Mouse (Mus musculus): ENCODE results near the gene Dlg2. TPM values are rescaled to one million over a fixed set of nuclear protein-coding genes. Genes with fewer than 3 reads are reported as not detected.

Gene Dlg2
- polyA plus RNA-seq, 3 experiments from 2014 or later: 0.83 to 3.5 (median 1.1) TPM

DNA sequence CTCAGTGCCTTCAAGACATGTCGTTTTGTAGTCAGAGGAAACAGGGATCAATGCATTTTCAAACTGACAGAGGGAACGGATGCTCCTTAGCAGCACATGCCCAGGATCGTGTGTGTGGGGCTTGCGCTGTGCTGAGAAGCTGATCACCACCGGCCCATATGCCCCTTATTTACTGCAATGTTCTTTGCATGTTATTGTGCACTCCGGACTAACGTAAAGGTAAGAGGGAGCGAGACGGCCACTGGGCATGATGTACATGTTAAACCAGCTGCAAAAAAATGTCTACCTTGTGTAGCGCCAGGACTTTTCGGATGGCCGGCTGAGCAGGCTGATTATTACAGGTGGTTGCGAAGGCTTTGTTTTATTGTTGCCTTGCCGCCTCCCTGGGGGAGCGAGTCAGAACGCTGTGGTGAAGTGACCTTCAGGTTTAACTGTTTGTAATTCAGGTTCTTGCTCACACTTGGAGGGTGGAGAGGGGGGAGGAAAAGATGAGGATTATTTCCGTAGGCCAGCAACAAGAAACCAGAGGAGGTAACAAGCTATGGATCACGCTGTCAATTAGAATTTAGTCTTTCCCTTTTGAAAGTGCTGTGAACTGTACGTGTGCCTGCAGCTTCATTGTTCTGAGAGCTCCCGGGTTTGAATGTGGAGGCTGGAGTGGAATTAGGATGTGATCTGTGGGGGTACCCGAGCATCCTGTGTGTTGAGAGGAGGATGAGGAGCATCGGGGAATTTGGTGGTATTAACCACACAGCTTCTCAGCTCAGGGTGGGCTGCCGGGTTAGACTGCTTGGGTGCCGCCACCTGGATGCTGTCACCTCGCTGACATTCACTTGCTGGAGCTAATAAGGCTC is 614.6 kb downstream of the Dlg2 start:
- no peak for ATAC-seq

DNA sequence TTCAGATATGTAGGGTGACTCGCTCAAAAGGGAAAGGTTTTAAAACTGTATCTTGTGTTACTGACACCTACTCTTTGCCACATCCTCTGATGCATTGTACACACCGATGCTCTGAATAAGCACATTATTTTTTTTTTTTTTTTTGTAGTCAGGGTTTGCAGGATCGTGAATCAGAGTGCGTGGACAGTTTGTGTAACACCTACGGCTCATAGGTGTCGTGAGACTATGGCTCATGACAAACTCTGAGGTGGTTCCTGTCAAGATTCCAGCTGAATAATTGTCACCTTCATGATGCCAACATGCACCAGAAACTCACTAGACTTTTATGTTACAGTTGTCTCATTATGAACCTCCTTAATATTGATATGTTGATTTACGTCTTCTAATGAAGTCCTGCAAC is 620.0 kb downstream of the Dlg2 start:
- ATAC-seq: no peak

- ATAC-seq: no peak
These were observed 622.0 kb downstream of the Dlg2 start for GRCm38 (mm10) chr7:91098521-91098920.

DNA sequence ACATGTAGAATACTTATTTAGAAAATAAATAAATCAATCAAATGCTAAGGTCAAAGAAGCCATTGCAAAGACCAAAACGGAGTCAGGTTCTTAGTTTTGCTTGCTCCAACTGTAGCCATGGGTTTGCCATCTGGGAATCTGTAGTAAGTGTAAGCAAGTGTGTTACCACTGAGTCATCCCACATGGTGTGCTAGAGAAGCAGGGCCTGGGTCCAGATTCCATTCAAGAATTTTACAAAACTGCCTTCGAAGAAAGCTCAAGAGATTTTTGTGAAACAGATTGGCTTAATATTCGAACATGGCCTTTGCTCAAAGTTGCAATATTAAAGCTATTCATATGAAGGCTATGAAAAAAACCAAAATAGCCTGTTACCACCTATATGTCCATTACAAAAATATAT is 633.1 kb downstream of the Dlg2 start:
- ATAC-seq: no peak

- no peak for ATAC-seq
These were observed 655.7 kb downstream of the Dlg2 start for GRCm38 (mm10) chr7:91132128-91132527.

DNA sequence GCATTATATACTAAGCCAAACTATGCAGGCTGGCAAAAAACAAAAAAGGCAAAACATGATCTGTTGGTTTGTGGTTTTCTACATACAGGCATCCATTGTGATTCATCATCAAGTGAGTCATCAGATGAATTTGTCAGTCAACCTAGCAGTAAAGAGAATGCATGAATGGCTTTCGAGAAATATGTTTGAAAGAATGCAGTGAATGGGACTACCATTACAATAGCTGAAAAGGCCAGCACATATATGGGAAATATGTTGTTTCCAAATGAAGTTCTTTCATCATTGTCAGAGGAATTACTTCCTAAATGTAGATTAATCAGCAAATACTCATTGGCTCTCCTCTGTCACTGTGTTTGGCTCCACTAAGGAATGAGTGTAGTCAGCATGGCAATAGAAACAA is 677.6 kb downstream of the Dlg2 start:
- ATAC-seq: no peak

DNA sequence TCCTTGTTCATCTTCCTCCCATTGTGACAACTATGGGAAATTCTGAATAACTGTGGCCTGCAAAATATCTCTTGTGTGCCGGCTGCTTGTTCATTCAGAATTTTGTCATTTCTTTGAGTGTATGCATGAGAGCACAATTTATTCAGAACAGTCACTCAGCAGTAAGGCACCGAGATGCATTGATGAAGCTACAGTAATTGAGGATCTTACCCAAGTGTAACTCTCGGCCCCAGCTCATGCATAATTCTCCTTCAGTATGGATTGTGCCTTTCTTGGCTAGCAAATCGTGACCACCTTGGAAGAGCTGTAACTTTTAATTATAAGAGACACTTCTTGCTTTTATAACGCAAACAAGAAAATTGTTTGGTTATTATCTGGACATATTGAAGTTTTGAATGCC is 682.7 kb downstream of the Dlg2 start:
- no peak for ATAC-seq

GRCm38 (mm10) chr7:91161643-91162175 is 685.2 kb downstream of the Dlg2 start:
- ATAC-seq: no peak

DNA sequence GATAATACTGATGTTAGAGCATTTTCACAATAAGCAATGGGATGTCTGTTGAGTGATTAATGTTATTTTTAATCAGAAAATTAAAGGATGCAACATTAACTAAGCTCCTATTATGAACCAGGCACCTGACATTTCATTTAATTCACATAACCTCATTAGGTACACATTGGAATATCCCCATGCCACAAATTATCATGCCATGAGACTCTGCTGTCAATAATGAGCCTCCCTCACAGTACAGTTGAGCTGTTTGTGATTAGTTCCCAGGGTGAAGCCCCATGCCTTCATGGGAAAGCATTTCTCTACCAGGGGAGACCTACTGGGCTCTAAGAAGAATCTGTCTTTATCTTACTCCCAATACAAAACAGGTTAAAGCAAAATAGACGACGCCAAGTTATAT is 697.1 kb downstream of the Dlg2 start:
- no peak for ATAC-seq

DNA sequence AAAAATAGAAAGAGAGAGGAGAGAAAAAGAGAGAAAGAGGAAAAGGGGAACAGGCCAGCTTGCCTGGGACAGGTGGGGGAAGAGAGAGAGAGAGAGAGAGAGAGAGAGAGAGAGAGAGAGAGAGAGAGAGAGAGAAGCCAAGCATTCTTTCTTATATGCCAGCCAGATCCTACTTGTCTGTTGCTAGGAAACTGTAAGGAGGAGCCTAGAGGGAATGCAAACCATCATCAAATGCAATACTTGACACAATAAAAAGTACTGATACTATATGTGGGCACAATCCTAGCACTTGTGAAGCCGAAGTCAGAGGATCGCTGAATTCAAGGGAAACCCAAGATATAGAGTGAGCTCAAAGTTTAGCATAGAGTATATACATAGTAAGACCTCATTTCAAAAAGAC is 711.7 kb downstream of the Dlg2 start:
- ATAC-seq: no peak

DNA sequence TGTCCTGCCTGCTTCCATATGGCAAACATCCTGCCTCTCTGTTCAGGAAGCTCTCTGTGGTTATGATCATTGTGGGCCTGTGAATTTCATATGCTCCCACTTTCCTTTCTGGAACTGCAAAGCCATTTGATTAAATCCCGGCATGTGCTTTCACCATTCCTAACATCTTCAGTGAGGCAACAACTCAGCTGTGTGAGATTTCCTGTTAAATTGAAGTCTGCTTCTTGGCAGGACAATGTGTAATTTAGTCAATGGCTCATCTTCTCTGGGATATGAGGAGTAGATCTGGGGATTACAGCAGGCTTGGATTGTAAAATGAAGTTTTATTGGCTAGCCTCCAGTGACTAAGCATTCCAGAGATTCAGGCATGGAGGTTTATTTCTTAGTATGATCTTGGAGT is 722.9 kb downstream of the Dlg2 start:
- ATAC-seq: no peak

- no peak for ATAC-seq
These were observed 731.8 kb downstream of the Dlg2 start for GRCm38 (mm10) chr7:91208083-91208852.

DNA sequence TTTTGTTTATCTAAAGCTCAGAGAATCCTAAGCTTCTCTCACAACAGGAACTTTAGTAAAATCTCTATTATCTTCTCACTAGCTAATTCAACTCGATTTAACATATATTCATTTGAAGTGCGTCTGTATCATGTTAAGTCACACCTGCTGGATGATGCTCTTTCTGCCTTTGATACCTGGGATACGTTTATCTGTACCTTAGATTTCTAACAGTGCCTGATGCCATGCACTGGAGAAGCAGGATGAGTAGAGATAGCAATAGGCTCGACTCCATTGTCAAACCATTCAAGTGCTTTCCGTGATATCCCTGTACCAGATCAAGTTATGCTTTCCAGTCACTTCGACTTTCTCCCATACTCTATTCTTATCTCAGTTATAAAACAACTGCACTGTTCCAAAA is 732.5 kb downstream of the Dlg2 start:
- ATAC-seq: no peak

- ATAC-seq: no peak
These were observed 735.8 kb downstream of the Dlg2 start for GRCm38 (mm10) chr7:91212236-91212635.

DNA sequence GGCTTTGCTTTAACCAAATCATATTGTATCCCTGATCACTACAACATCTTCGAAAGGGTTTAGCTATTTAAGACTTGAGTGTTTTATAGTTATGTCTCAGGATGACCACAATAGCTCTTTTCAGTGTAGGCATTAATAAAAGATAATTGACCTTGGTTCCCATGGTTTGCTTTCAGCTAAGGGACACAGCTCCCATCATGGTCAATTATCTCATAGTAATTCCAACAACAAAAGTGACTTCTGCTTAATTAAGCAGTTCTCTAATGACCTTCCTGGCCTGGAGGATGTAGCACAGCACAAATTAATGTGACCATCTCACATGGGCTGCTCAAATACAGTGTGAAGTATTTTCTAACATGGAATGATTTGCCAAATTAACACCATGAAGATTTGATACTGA is 738.4 kb downstream of the Dlg2 start:
- ATAC-seq: no peak

- ATAC-seq: no peak
These were observed 742.0 kb downstream of the Dlg2 start for GRCm38 (mm10) chr7:91218321-91218987.

- no peak for ATAC-seq
These were observed 750.0 kb downstream of the Dlg2 start for GRCm38 (mm10) chr7:91226442-91226841.

DNA sequence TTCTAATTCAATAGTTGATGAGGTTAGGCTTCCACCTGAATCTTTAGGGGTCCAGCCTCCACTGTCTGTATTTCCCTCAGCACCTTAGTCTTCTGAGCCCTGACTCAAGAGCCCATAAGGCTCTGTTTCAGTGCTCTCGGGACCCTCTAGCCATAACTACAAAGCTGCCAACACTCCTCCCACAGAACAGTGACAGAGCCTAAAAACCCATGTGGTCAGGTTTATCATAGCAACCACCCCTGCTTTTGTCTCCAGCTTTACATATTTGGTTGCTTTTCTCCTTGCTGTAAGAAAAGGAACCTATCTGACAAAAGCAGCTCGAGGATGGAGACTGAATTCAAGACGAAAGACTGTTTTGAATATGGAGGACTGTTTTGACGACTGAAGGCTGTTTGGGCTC is 765.2 kb downstream of the Dlg2 start:
- no peak for ATAC-seq

- ATAC-seq: no peak
These were observed 785.2 kb downstream of the Dlg2 start for GRCm38 (mm10) chr7:91261672-91262030.

DNA sequence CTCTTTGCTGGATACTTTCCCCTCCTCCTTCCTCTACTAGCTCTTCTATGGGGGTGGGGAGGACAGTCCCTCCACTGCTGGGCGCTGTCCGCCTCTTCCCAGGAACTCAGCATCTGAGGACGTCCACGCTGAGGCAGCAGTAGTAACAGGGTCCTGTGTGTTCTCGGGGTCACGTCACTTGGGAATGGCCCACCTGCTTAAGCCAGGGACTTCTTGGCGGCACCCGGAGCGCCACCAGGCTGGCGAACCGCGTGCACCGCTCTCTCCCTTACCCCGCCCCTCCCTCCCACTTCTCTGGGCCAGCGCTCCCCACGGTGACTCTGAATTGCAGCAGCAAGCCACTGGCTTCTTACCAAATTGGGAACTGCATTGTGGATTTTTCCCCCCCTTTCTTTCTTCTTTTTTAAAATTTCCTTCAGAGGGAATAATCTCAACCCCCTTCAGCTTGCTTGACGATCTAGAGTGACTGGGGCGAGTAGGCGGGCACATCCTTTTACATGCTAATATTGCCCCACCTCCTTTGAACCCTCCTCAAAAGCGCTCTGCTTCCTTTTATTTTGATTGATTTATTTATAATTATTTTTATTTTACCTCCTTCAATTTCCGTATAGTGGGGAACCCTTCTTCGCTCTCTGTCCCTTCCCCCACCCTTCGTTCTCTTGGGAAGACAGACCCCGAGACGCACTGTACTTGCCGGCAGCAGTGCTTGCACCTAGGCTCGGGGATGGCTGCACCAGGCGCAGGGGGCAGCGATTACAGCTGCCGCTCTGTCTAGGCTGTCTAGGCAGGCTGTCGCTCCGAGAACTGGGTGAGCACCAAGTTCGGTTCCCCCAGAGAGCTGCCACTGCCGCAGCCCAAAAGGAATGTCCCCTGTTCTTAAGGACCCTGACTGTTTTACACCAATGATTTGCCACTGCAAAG is 785.8 kb downstream of the Dlg2 start:
- ATAC-seq: no peak

DNA sequence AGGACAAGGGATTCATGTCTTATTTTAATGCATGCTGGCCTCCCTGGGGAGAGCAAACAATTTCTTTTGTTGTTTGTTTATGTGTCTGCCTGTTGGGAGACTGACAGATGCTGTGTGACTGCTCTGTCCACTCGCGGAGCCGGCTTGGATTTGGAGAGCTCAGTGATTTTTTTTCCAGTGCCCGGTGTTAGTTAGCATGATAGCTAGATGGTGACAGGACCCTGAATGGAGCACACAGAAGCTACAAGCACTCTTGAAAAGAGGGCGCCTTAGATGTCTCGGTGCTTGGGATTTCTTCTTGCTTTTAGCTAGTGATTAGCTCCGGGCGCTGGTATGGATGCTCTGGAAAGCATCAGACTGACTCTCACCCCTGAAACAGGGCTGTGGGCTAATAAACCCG is 786.5 kb downstream of the Dlg2 start:
- ATAC-seq: no peak

- ATAC-seq: no peak
These were observed 791.3 kb downstream of the Dlg2 start for GRCm38 (mm10) chr7:91267764-91268163.
